Mouse (Mus musculus) left cerebral cortex, postnatal 14 days (tissue): ENCODE measurements around the gene Tm7sf2. TPM values are rescaled to one million over a fixed set of nuclear protein-coding genes. Genes with fewer than 3 reads are reported as not detected.

Source experiments
- DNase-seq, 2 experiments: peaks; one replicate each; pipeline ENCODE4 v3.0.0; 2021 to 2022; ENCODE audit warnings: low spot score in 2 of 2, mixed read lengths in 1 of 2
- intact Hi-C: fragments of 180-260 bp; cut with DNase I; formaldehyde crosslinking; loops from one replicate; pipeline ENCODE4 v1.15.1; 2025
- microRNA-seq, 2 experiments: library from miRNA; unstranded; fragments of <30 nt; microRNA quantifications; one replicate each; pipeline ENCODE4 v1.2.0; 2022
- total RNA-seq, 2 experiments: library from RNA; stranded (reverse); gene quantifications; 2 replicates each; pipeline ENCODE4 v1.2.3; 2021

The Tm7sf2 gene
- total RNA-seq, 2 experiments from 2014 or later, result 41.3 to 46.1 TPM

GRCm38 (mm10) chr19:6016532-6016931 is 51.6 kb downstream of the Tm7sf2 start:
- no peak for DNase-seq
- intact Hi-C loops, result loop anchor here (5.0 kb wide), 1 partner anchor 94 kb away; the partner anchor contains the start of gene Cdc42ep2

GRCm38 (mm10) chr19:6015511-6016315 is 52.5 kb downstream of the Tm7sf2 start, which contains the start of gene Capn1:
Capn1 (minus strand) TSS chr19:6015897.
- intact Hi-C loops, result loop anchor here (5.0 kb wide), 1 partner anchor 93 kb away; the partner anchor contains the start of gene Cdc42ep2
- DNase-seq, result peak; percentile 52 to 68

GRCm38 (mm10) chr19:6014991-6015510 is 53.1 kb downstream of the Tm7sf2 start:
- intact Hi-C loops, result loop anchor here (5.0 kb wide), 1 partner anchor 93 kb away; the partner anchor contains the start of gene Cdc42ep2
- no peak for DNase-seq

GRCm38 (mm10) chr19:6013691-6014090 is 54.5 kb downstream of the Tm7sf2 start:
- intact Hi-C loops, result no loop called here
- no peak for DNase-seq

Small RNA genes within 50 kb of the gene (microRNA-seq; reads per million reads assigned to microRNA genes)
- 2.6 to 4.0 reads per million in 2 experiments for gene Mir6988

Other genes with a start within 250 kb of the Tm7sf2 start
- gene Frmd8, start 193.1 kb downstream of the Tm7sf2 start, total RNA-seq, result 10 to 100 TPM; 11.1 to 12.1 TPM
- gene Slc25a45, start 190.6 kb downstream of the Tm7sf2 start, total RNA-seq, result 1 to 10 TPM; 2.8 to 3.0 TPM
- gene Tigd3, start 174.2 kb downstream of the Tm7sf2 start, total RNA-seq, result 1 to 10 TPM; 5.6 to 5.9 TPM
- gene Dpf2, start 155.4 kb downstream of the Tm7sf2 start, total RNA-seq, result 10 to 100 TPM; 87.6 to 90.4 TPM
- 1 to 10 TPM; 7.1 to 8.0 TPM for gene Cdc42ep2, start 143.6 kb downstream of the Tm7sf2 start, total RNA-seq
- 1 to 10 TPM; 6.2 to 6.6 TPM for gene Pola2, start 104.2 kb downstream of the Tm7sf2 start, total RNA-seq
- gene Slc22a20, start 82.2 kb downstream of the Tm7sf2 start, total RNA-seq, result not detected
- gene Capn1, start 52.5 kb downstream of the Tm7sf2 start, total RNA-seq, result 10 to 100 TPM; 14.5 to 17.4 TPM
- 10 to 100 TPM; 41.2 to 44.4 TPM for gene Syvn1, start 21.8 kb downstream of the Tm7sf2 start, total RNA-seq
- gene Mrpl49, start 10.6 kb downstream of the Tm7sf2 start, total RNA-seq, result 10 to 100 TPM; 49.8 to 54.3 TPM
- 100 to 1,000 TPM; 597 to 658 TPM for gene Fau, start 10.5 kb downstream of the Tm7sf2 start, total RNA-seq
- 10 to 100 TPM; 39.4 to 41.7 TPM for gene Znhit2, start 7.2 kb downstream of the Tm7sf2 start, total RNA-seq
- 10 to 100 TPM; 73.9 to 87.1 TPM for gene Vps51, start 8.9 kb upstream of the Tm7sf2 start, total RNA-seq
- gene Tmem262, start 11.7 kb upstream of the Tm7sf2 start, total RNA-seq, result not detected
- 1 to 10 TPM in 1 of 2 experiments, under 1 TPM in 1; 0.59 to 1.3 TPM for gene Gm28374, start 13.9 kb upstream of the Tm7sf2 start, total RNA-seq
- gene Zfpl1, start 16.6 kb upstream of the Tm7sf2 start, total RNA-seq, result 10 to 100 TPM; 32.8 to 35.0 TPM
- under 1 TPM; 0.38 to 0.44 TPM for gene Cdca5, start 16.6 kb upstream of the Tm7sf2 start, total RNA-seq
- not detected for gene AC131692.1, start 26.0 kb upstream of the Tm7sf2 start, total RNA-seq
- not detected for gene Naaladl1, start 37.4 kb upstream of the Tm7sf2 start, total RNA-seq
- 10 to 100 TPM; 23.7 to 24.7 TPM for gene Sac3d1, start 50.3 kb upstream of the Tm7sf2 start, total RNA-seq
- 10 to 100 TPM; 39.2 to 42.9 TPM for gene Snx15, start 59.9 kb upstream of the Tm7sf2 start, total RNA-seq
- under 1 TPM in 1 of 2 experiments, not detected in 1; 0.33 TPM for gene Batf2, start 72.6 kb upstream of the Tm7sf2 start, total RNA-seq
- 10 to 100 TPM; 61.2 to 69.7 TPM for gene Arl2, start 73.2 kb upstream of the Tm7sf2 start, total RNA-seq
- gene Majin, start 116.0 kb upstream of the Tm7sf2 start, total RNA-seq, result under 1 TPM; 0.27 to 0.40 TPM
- not detected for gene Gpha2, start 158.0 kb upstream of the Tm7sf2 start, total RNA-seq
- gene Ppp2r5b, start 167.5 kb upstream of the Tm7sf2 start, total RNA-seq, result 100 to 1,000 TPM; 187 to 194 TPM
- gene Atg2a, start 173.3 kb upstream of the Tm7sf2 start, total RNA-seq, result 10 to 100 TPM; 37.8 to 38.5 TPM
- 10 to 100 TPM; 44.2 to 51.7 TPM for gene Ehd1, start 208.4 kb upstream of the Tm7sf2 start, total RNA-seq
- 1 to 10 TPM; 2.7 to 3.1 TPM for gene Cdc42bpg, start 238.1 kb upstream of the Tm7sf2 start, total RNA-seq